Mouse (Mus musculus) cerebellum, postnatal 14 days (tissue): Measurements from ENCODE around the gene Sprr2a2.
"Not testable (repeated sequence)": the region's sequence is repeated elsewhere in the genome, so short reads cannot be mapped to it uniquely, and the experiment has no call there.

ENCODE experiments used
- DNase-seq, 2 experiments: peaks; one replicate each; pipeline ENCODE4 v3.0.0; 2021; ENCODE audit warnings: mixed read lengths in 2 of 2

Gene Sprr2a2

DNA sequence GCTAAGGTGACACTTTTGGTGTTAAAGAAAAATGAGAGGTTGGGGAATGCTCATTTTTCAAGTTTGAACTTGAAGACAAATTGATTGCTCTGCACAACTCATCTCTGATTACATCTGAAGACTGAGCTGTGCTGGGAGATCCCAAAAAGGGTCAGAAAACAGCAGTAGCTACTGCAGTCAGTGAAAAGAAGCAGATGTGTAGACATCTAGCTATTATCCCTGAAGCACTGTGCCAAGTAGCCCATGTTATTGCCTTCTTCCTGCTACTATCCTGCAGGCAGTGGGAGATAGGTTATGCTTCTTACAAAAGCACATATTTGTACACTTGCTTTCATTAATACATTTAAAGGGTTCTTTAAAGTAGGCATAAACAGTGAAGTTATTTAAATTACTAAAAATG lies 63.9 kb downstream of the Sprr2a2 start:
- not testable (repeated sequence) for DNase-seq

DNA sequence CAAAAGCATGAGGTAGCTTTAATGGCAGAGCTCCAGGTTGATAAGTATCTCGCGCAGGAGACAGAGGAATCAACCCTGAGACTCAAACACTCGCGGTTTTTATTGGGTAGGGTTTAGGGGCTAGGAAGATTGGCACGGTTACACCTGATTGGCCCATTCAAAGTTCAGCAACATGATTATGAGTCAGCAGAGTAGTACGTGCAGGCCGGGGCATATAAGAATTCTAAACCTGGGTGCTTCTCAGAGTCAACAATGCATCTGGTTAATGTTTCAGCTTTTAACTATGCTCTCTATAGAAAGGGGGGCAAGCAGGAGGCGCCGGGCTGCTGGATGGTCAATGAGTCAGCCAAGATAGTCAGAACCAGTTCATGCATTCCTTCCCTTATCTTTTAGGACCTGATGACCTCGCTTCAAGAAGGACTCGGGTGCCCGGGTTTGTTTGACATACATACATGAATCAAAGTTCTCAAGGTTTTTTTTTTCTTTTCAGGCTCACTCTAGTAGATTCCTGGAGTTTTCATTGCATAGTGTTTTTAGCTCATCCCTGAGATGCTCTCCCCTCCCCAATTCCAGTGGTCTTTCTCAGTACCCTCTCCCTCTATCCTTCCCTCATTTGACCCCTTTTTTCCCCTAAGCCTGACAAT lies 65.4 kb downstream of the Sprr2a2 start:
- DNase-seq, result not testable (repeated sequence)

DNA sequence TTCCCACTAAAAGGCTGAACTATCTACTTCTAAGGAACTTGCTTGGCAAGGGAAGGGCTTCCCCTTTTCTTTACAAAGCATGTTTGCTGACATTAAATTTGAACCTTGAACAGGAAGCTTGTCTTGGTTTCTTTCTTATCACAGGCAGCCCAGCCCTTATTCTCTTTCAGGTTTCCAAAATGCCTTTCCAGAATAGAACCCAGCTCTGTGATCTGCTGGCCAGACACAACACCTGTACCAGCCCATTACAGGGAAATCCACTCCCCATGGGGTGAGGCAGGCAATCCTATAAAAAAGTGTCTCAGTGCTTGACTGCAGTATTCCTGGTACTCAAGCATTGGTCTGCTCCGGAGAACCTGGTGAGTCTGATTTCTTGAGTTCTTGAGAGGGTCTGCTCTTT lies 69.4 kb downstream of the Sprr2a2 start, which contains the start of gene Sprr2a3:
Gene Sprr2a3 (plus strand): TSS at position 317 of the 400 bp plus-strand sequence.
- DNase-seq, result not testable (repeated sequence)

DNA sequence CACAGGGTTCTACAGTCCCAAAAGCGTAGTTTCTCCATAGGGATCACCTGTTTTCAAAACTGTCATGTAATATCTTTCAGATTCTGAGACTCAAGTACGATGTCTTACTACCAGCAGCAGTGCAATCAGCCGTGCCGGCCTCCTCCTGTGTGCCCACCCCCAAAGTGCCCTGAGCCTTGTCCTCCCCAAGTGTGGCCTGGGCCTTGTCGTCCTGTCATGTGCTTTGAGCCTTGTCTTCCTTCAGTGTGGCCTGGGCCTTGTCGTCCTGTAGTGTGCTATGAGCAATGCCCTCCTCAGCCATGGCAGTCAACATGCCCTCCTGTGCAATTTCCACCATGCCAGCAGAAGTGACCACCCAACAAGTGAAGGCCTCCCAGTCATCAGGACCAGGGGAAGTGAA lies 72.8 kb downstream of the Sprr2a2 start:
- not testable (repeated sequence) for DNase-seq
